Mouse (Mus musculus): ENCODE measurements around the gene Pex16. TPM values are rescaled to one million over a fixed set of nuclear protein-coding genes. Genes with fewer than 3 reads are reported as not detected.
"Not testable (repeated sequence)": the region's sequence is repeated elsewhere in the genome, so short reads cannot be mapped to it uniquely, and the experiment has no call there.

Gene Pex16
- total RNA-seq, 1 experiment from 2014 or later, result 237 TPM

DNA sequence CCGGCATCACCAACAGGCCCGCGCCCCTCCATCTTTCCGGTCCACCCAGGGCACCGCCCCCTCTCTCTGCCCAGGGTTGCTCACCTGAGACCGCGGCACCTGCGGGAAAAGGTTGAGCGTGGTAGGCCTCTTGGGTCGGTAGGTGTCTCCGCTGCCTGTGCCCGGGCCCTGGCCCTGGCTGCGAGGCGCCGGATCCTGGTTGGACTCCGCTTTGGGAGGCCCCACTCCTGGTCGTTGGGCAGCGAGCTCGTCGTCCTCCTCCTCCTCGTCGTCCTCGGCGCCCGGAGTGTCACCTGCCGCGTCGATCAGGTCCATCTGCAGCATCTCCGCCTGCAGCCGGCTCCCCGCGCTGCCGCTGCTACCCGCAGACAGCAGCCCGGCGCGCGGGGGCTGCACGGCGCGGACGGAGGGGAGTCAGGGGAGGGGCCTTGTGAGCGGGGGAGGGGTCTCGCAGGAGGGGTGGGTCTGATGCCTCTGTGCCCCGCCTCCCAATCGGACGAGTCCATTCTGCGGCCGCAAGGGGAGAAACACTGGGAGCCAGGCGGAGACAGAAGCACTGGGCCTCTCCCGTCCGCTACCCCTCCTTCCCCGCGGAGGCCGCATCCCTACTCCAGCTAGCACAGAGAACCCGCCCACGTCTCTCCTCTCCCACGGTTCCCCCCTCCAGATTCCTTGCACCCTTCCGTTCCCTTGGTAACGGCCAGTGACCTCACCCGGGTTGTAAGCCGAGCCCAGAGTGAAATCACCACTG, 14.6 kb downstream of the Pex16 start:
- peak; percentile 83 for DNase-seq

DNA sequence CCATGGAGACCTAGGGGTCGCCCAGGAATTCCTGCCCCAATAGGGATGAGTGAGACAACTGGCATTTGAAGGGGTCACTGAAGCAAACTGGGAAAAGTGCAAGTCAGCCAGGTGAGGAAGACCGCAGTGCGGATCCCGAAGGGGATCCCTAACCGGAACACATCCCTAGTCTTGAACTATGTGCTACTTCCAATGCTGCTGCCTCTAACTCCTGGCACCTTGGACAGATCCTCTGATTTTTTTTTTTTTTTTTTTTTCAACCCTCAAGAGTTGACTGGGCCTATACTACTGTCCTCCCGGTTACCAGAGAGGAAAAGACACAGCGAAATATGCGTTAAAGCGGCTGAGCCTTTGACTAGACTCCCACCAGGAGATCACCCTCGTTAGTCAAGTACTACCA, 15.2 kb downstream of the Pex16 start:
- no peak for DNase-seq

DNA sequence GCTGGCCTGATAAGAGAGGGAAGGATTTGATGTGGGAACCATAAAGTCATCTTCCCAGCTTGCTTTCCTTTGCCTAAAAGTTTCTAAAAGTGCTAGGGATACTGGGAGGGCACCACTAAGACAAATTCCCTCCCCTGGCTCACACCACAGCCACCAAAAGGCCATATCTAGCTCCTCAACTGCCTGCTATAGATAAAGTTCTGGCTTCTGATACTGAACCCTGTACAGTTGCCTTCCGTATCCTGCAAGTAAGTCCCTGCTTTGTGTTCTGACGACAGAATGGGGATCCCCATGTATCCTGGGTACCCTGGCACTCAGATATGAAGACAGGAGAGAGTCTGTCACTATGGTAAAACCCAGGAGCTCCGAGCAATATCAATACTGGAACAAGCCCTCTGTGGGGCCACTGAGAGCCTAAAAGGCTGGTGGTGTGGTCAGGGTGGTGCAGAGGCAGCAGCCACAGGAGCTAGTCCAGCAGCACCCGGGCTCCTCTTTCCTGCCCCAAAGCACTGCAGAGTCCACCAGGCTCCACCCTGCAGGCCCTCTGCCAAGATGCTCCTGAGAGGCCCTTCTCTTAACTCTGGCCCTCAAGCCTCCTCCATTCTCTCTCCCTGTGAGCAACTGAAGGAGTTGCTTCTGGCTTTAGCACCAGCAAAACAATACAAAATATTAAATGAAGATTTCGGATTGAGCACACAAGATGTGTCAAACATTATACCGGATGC, 15.9 kb downstream of the Pex16 start:
- no peak for DNase-seq

DNA sequence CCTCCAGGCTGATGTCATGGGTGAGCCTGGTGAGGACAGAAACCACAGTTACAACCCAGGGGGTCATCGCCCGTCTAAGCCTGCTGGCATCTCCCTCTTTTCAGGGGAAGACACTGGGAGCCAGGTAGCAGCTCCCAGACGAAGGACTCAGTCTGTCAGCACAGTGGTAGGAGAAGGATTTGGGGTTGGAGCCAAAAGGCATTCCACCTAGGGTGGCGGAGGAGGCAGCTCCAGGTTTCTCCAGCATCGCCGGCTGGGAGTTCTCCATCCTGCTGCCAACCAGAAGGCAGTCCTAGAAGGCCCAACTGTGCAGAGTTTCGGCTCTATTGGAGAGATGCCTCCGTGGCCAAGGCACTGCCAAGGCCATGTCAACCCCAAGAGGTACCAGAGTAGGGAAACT, 16.6 kb downstream of the Pex16 start:
- no peak for DNase-seq

DNA sequence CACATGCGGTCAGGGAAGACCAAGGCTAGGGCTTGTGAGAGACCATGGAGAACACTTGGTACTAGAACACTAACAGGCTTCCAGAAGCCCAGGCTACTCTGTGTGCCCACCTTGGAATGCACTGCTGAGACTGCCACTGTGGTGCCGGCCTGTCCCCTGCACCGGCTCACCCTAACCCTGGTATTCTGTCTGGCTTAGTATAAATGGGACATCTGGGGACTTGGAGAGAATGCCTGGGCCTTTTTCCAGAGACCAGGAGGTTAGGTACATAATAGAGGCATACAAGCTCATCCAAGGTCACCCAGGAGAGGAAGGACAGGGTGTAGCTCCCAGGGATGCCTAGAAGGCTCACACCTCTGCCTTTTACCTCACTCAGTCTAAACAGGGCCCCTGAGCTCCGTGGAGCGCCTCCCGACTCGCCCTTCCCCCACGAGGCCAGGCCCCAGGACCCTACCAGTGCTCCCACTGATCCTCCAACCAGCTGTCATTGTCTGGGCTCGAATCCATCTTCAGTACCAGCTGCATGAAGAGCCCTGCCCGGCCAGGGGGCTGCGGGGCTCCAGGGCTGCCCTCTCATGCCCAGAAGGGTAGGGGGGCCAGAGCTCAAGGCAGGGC, 17.3 kb downstream of the Pex16 start:
- DNase-seq, result no peak

DNA sequence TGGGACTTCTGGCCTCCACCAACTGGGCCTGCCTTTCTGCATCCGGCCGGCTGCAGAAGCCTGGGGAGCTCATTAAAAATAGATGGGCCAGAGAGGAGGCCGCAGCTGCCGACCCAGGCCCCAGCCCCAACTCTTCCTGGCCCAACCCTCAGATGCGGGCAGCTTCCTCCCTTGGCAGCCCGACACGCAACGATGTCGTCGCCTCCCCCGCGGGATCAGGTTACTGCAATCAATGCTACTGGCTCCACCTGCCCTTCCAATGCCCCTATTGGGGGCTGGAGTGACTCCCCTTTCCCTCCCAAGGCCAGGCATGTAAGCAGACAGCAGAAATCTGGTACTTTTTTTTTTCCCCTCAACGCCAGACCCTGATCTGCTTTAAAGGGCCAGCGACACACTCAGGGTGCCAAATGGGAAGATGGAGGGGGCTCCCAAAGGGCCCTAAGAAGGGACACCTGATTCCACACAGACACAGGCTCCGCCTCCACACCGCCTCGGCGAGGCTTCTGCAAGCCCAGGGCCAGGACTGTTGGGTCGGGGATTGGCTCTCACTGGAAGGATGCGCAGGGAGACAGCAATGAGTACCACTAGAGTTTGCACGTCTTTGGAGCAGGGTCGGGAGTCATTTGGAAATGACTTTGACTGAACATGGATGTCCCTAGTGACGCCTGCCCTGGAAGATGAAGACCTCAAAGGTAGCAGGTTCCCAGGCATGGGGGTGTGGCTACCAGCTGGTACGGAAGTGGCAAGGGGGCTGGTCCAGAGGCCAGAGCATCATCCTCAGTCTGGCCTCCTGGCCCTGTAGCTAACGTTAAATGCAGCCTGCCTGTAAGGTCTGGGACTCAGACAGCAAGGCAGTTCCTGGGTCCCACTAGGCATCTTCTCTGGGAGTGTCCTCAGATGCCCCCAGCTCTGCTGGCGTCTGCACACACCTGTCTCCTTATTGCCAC, 18.1 kb downstream of the Pex16 start:
- DNase-seq, result no peak

DNA sequence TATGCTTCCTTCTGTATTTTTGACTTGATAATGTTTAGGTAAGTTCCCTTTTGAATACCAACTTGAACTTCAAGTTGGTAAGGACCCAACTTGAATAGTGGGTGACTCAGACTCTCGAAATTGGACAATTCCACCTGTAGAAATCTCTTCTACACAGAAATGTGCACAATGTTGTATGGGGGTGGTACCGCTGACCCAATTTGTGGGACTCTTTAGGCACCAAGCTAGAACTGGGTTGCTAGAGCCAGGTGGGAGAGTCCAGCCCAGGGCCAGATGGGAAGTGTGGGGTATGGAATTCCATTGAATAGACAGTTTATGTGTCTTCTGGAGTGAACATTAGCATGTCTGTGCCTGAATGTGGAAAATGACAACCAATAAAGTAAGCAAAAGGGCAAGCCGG, 21.1 kb downstream of the Pex16 start:
- DNase-seq, result no peak

DNA sequence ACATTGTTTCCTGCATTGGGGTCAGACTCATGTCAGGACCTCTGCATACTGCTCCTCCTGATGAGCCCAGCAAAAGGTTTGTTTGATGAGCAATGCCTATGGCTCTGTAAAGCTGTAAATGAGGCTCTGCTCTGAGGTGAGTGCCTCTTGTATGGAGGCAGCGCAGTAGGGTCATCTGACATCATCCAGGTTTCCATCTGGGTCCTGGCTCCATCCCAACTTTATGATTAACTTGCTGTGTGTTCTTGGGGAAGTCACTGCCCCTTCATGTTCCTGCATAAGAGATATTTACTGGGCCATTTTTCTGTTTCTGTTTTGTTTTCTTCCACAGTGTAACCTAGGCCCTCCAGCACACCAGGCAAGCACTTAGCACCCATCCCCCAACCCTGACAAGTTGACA, 23.0 kb downstream of the Pex16 start:
- DNase-seq, result no peak

DNA sequence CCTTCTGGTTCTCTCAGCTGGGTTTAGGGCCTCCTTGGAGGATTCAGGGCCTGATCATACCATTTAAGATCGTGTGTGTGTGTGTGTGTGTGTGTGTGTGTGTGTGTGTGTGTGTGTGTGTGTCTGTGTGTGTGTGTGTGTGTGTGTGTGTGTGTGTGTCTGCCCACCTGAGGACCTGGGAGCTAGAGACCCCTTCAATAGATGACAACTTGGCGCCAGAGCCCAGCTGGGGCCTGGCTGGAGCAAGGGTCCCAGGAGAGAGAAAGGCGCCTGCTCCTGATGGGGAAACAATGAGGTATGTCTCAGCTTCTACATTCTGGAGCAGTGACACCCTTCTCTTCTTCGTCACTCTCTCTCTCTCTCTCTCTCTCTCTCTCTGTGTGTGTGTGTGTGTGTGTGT, 25.4 kb downstream of the Pex16 start:
- DNase-seq, result not testable (repeated sequence)

DNA sequence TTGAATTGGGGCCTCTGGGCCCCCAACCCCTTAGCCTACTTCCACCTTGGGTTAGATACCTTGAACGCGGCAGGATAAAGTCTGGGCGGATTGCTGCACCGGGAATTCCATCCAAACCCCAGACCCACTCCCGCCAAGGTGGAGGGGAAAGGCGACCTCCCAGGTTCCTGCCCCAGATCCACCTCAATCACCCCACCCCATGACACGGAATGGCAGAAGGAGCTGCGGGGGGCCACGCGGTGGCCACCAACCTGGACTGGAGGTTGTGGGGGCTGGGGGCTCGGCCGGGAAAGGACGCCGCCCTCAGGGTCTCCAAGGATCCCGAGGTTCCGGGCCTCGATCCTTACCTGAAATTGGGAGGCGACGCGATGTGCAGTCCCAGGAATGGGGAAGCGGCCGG, 26.2 kb downstream of the Pex16 start:
- DNase-seq, result no peak

DNA sequence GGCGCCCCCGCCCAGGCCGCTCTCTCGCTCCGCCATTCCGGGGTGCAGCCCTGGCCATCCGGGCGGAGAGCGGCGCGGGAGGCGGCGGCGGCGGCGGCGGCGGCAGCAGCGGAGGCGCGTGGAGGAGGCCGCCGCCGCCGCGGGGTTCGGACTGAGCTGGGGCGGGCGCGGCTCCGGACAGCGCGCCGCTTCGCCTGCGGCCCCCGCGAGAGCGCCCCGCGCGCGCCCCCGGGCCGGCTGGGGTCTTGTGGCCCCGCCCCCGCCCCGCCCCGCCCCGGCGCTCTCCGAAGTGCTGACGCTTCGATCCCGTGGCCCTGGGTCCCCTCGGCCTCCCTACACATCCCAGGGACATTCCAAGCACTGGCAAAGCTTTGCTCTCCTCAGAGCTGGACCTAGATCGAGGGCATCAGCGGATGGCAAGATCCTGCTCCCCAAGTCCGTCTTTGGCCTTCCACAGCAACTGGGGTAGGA, 26.6 kb downstream of the Pex16 start, which contains the start of gene Mapk8ip1:
TSS of gene Mapk8ip1 (minus strand) at position 173 of the 471 bp plus-strand sequence.
- DNase-seq, result peak; percentile 38

DNA sequence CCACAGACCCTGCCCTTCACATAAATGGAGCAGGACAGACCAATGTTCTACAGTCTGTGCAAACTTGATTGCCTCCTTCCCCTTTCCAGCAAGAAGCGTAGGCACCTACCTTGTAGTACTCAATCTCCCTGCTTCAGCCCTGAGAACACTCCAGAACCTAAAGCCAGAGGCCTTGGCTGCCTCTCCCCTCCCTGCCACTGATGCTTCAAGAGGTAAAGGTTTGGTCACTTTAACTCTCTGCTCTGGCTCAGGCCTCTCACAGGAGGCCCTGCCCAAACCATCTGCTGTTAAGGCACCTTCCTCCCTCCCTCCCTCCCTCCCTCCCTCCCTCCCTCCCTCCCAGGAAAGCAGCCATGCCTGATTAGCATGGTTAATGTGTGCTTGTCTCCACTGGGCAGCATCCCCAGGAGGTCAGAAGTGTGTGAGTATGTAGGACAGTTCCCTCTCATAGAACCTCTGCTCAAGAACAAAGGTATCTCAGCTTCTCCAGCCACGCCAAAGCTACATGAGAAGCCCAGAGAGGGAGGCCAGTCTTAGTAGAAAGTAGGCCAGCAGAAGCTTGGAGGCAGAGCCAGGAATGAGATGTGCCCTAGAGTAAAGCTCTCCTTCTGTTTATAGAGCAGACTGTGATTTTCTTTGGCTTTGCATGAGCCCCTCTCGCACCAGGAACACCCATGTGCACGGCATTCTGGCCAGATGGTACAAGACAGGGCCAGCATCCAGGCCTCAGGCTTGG, 28.3 kb downstream of the Pex16 start:
- no peak for DNase-seq

DNA sequence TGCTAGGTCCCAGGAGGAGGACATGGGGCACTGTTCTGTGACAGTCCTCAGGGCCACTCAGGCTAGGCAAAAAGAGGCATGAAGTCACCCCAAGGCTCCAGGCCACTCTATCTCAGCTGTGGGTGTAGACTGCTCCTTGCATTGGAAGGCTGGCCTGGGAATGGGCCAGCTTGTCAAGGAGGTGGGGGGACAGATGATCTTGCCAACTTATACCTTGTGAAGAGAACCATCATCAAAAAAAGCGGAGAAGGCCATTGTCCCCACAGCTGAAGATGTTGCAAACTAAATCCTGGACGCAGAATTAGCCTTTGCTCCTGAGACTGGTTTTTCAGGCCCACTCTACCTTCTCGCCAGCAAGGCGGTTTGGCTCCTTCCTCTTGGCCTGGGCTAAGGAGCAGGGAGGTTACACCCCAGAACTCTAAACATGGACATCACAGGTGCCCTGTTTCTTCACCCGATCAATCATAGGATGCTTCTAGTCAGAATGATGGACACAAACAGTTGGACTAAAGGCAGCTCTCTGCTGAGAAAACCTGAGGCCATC, 29.4 kb downstream of the Pex16 start:
- DNase-seq, result no peak

DNA sequence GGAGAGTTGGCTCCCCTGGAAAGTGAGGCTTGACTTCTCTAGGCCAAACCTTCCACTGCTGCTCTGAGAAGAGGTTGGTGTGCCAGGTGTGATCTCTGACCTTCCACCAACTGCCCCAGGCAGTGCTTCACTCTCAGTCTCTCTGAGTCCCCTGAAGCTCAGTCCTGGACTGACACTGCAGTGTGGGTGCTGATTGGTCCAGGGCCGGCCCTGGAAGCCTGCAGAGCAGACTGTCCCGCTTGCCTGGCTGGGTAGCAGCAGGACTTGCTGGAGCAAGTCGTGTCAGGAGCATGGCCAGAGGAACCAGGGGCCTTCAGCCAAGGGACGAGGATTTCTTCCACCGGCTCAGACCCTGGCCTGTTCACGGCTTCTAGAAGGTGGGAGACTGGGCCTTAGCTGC, 30.3 kb downstream of the Pex16 start:
- no peak for DNase-seq

DNA sequence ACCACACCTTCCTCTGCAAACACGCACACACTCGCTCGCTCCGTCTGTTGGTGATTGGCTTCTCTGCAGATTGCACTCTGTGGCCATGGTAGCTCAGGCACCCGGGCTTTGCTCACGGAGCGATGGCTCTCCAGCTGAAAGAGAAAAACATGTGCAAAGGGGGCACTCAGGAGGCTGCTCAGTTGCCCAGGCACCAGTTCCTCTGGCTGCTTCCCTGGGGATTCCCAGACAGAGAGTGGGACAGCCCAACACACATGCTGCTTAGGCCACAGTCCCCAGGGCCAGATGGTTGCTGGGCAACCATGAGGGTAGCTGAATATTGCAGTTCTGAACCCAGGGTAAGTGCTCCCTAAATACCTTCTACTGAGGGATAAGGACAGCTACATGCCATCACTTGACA, 31.2 kb downstream of the Pex16 start:
- DNase-seq, result no peak

DNA sequence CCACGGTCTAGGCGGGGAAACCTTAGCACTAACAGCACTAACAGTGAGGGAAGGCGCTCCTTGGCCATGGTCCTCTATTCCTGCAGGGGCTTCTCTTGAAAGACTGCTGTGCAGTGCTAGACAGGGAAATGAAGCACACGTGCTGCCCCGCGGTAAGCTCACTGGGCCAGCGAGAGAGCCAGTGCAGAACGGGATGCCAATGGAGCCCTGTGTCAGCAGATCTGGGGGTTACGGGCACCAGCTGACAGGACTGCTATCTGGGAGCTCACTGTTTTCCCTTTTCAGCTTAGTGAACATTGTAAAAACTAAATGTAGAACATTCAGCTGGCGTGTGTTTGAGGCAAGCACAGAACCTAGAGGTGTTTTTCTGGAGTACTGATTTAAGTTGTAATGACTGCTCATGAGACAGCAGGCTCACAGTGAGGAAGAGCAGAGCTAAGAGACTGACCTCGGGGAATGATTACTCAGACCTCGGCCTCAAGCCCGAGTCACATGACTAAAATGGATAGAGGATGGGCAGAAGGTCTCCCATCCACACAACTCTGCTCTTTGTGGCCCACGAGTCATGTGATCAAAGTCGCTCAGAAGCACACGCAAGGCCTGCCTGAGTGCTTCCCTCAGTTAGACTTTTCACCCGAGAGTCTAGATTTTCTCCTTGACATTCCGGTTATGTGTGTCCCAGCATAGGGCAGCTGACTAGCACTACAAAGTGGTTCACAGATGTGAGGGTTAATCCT, 34.0 kb downstream of the Pex16 start:
- no peak for DNase-seq

DNA sequence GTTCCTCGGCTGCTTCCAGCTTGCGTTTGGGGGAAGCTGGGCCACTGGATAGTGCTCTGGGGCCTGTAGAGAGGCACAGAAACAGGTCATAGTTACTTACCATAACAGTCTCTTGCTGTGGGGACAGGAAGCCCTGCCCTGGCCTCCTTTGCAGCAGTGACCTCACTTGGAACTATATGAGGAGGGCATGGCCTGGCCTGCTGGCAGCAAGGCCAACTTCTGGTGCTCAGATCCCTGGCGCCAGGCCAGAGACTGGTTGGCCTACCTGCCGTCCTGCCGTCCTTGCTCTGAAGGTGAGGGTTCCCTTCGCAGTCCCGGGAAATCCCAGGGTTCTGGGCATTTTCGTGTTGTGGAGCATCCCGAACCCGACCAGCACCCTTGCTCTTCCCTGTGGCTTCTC, 37.2 kb downstream of the Pex16 start:
- DNase-seq, result no peak

DNA sequence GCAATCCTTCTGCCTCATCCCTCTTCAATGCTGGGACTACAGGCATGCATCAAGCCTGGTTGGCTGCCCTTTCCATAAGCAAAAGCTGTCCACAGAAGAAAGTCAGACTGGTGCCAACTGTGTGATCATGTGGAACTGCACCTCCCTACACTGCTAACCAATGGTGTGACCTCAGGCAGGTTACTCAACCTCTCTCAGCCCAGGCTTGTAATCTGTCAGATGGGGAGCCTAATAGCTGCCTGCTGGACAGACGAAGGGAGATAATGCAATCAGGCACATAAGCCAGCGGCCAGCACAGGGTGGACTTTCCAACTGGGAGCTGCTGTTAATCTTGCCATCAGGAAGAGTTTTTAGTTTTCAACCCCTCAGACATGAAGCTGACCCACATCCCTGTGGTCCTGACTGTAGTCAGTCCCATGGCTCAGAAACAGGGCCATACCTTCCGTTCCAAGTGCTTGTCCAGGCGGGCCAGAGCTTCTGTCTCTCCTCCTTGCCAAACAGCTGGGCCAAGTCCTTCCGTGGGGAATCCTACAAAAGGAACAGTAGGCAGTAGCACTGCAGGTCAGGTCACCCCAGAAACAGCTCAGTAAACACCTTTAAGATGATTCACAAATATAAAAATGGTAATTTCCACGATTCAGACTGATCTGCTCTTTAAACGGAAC, 47.4 kb downstream of the Pex16 start:
- DNase-seq, result no peak

DNA sequence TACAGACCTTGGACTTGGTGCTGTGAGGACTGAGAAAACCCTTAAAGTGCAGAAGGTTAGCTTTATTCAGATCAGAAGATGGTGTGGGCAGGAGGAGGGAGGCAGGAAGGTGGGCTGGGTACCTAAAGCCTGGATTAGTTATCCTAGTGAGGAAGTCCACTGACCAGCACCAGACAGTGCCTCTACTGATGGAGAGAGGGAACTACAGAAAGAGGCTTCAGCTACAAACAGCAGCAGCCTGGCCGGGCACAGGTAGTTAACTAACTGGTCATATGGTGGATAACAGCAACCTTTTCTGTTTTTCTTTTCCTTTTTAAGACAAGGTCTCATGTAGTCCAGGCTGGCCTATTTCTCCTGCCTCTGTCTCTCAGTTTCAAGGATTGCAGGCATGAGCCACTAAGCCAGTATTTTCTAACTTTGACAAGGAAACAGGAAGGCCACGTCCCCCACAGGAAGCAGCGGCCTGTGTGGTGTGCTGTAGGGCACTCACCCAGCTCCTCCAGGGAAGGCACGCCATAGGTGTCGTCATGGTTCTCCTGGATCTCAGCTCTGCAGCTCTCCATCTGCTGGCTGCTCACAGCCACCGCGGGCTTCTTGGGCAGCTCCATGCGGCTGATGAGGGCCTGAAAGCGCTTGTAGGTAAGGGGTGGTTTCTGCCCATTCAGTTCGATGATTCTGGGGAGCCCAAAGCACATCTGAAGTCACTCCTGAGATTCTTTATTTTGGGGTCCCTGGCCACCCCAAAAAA, 48.1 kb downstream of the Pex16 start:
- no peak for DNase-seq

Measured in adrenal gland, postnatal 25 days (tissue).